Mouse (Mus musculus) erythroblast, embryonic 14.5 days (primary cell): Measurements from ENCODE around the gene Lrmda.

Source experiments
- GATA1 ChIP-seq: IDR thresholded peaks from 2 replicates; pipeline ENCODE4 v1.6.1; 2012; ENCODE audit warnings: low read length, inconsistent platforms, mixed read lengths
- TAL1 ChIP-seq: IDR thresholded peaks from 3 replicates; pipeline ENCODE4 v1.6.1; 2012; ENCODE audit warnings: low read length, inconsistent platforms, mixed read lengths

- TF ChIP-seq TAL1 (no peak), GATA1 (no peak)
Measured at GRCm38 (mm10) chr14:22609261-22610245, 590.0 kb downstream of the Lrmda start.
